Comparison of ENCODE assay signal across 10 mouse cellular contexts in the genomic region with DNA sequence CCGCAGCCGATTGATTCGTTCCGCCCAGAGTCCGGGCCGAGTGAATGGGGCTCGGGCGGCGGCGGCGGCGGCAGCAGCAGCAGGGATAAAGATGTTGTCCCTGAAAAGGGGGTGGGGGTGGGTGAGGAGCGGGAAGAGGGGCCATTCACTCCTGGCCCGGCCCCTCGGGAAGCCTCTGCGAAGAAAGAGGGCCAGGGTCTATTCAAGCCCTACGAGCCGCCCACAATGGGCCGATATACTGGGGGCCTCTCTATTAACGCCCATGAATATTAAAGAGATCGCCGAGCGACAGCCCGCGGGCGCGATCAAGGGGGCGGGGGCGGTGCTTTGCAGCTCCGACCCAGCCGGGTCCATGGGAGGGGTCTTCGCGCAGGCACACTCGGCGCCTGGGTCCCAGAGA. TPM values are rescaled to one million over a fixed set of nuclear protein-coding genes. Genes with fewer than 3 reads are reported as not detected.
DNase-seq lines count a peak whose midpoint lies in the region; ATAC-seq lines count a peak whose summit lies in the region.
"Had no signal": no experiment of that assay in that cellular context is flagged by ENCODE, and none has a peak within 500 bp of the region (broad histone marks: within the 10 kb centered on the region; RNA-seq: fewer than 3 reads in every experiment).

No protein-coding gene starts in this region.

- DNase-seq in neural tube, embryonic 11.5 days (ENCODE audit: low spot score), result peak; percentile 82
- no peak for DNase-seq in neural tube, embryonic 10.5 days (ENCODE audit: extremely low spot score, low spot score)
- peak; percentile 57 for DNase-seq in forebrain, embryonic 14.5 days (ENCODE audit: low spot score)
- no peak for DNase-seq in adrenal gland, postnatal 10 days
- DNase-seq in gastrocnemius, postnatal 25 days, result no peak
- DNase-seq in MN1 (ENCODE audit: low spot score), result no peak
- DNase-seq: right cerebral cortex, postnatal 25 days had no signal

- H3K27me3 ChIP-seq in neural tube, embryonic 11.5 days (ENCODE audit: control insufficient read depth, insufficient read depth, low read length), result peaks cover 96% of the 10 kb centered on the region
- H3K27me3 ChIP-seq in forebrain, embryonic 14.5 days (replicated peaks; ENCODE audit: control insufficient read depth, insufficient read depth, low read length), result peaks cover 90% of the 10 kb centered on the region
- H3K27me3 ChIP-seq in limb, embryonic 15.5 days, result peaks cover 99% of the 10 kb centered on the region

- WGBS in neural tube, embryonic 11.5 days, result 0% methylated on average over 32 of the region's 35 CpGs
- WGBS in forebrain, embryonic 14.5 days, result 1% methylated on average over 35 of the region's 35 CpGs
- WGBS in limb, embryonic 15.5 days, result under 1% methylated on average over 35 of the region's 35 CpGs

- no peaks in the 10 kb centered on the region for H3K36me3 ChIP-seq in neural tube, embryonic 11.5 days (ENCODE audit: control insufficient read depth, insufficient read depth, low read length)
- no peaks in the 10 kb centered on the region for H3K36me3 ChIP-seq in forebrain, embryonic 14.5 days (ENCODE audit: control insufficient read depth, insufficient read depth, low read length)
- H3K36me3 ChIP-seq in limb, embryonic 15.5 days, result no peaks in the 10 kb centered on the region

- H3K9ac ChIP-seq in neural tube, embryonic 11.5 days (ENCODE audit: low read length), result peak overlapping the region; percentile 41; the same call in 1 of the 2 replicates
- peak overlapping the region; percentile 50 for H3K9ac ChIP-seq in forebrain, embryonic 14.5 days (ENCODE audit: low read length)
- H3K9ac ChIP-seq in limb, embryonic 15.5 days, result no peak overlapping the region

- H3K4me3 ChIP-seq in neural tube, embryonic 11.5 days (ENCODE audit: low read depth, low read length), result peak overlapping the region; percentile 31
- peak overlapping the region; percentile 27 for H3K4me3 ChIP-seq in forebrain, embryonic 14.5 days (ENCODE audit: low read depth, low read length)
- peak overlapping the region; percentile 28 for H3K4me3 ChIP-seq in limb, embryonic 15.5 days

- peak; percentile 78 for ATAC-seq in neural tube, embryonic 11.5 days (ENCODE audit: insufficient read depth, low FRiP score, low TSS enrichment)
- peak; percentile 71 for ATAC-seq in forebrain, embryonic 14.5 days
- no peak for ATAC-seq in limb, embryonic 15.5 days (ENCODE audit: insufficient number of reproducible peaks, low FRiP score, low TSS enrichment, low read depth)

- peak overlapping the region; percentile 54; the same call in 1 of the 2 replicates for H3K27ac ChIP-seq in neural tube, embryonic 11.5 days (ENCODE audit: low read depth, low read length)
- H3K27ac ChIP-seq in forebrain, embryonic 14.5 days (ENCODE audit: low read depth, low read length), result peak overlapping the region; percentile 44; the same call in 1 of the 2 replicates
- no peak overlapping the region for H3K27ac ChIP-seq in limb, embryonic 15.5 days

- no peaks in the 10 kb centered on the region for H3K9me3 ChIP-seq in neural tube, embryonic 11.5 days (ENCODE audit: control insufficient read depth, low read length)
- no peaks in the 10 kb centered on the region for H3K9me3 ChIP-seq in forebrain, embryonic 14.5 days (replicated peaks; ENCODE audit: control insufficient read depth, low read length)
- no peaks in the 10 kb centered on the region for H3K9me3 ChIP-seq in limb, embryonic 15.5 days

- H3K4me1 ChIP-seq in neural tube, embryonic 11.5 days (ENCODE audit: control insufficient read depth, insufficient read depth, low read length), result peaks cover 35% of the 10 kb centered on the region
- H3K4me1 ChIP-seq in forebrain, embryonic 14.5 days (ENCODE audit: control insufficient read depth, insufficient read depth, low read length), result peaks cover 33% of the 10 kb centered on the region
- peaks cover 57% of the 10 kb centered on the region for H3K4me1 ChIP-seq in limb, embryonic 15.5 days

- H3K4me2 ChIP-seq in neural tube, embryonic 11.5 days (ENCODE audit: low read depth), result peak overlapping the region; percentile 53
- H3K4me2 ChIP-seq in forebrain, embryonic 14.5 days (ENCODE audit: low read length), result peak overlapping the region; percentile 56
- H3K4me2 ChIP-seq in limb, embryonic 15.5 days, result peak overlapping the region; percentile 46

RNA-seq across cellular contexts. Expression of gene Prdm12, which starts 3.1 kb away (rescaled TPM):
- 16.4 and 23.0 TPM in 2 replicates for polyA plus RNA-seq in neural tube, embryonic 11.5 days (2014; fragmentation: Nextera tagmentation; extraction: Ambion mirVana)
- 0.83 and 1.3 TPM in 2 replicates for polyA plus RNA-seq in forebrain, embryonic 14.5 days (2014; fragmentation: Nextera tagmentation; extraction: Ambion mirVana)
- not detected in 2 replicates for polyA plus RNA-seq in limb, embryonic 15.5 days (2015; fragmentation: Nextera tagmentation; extraction: Ambion mirVana)
- total RNA-seq in adrenal gland, postnatal 10 days (2021), result not detected
- not detected for total RNA-seq in gastrocnemius, postnatal 25 days (2021)
- total RNA-seq: common myeloid progenitor, adult 5-6 weeks had no signal
- polyA plus RNA-seq: liver, embryonic 16.5 days had no signal

RNA-seq across cellular contexts. Expression of gene Exosc2, which starts 33.8 kb away (rescaled TPM):
- 54.7 and 64.5 TPM in 2 replicates for polyA plus RNA-seq in neural tube, embryonic 11.5 days (2014; fragmentation: Nextera tagmentation; extraction: Ambion mirVana)
- polyA plus RNA-seq in forebrain, embryonic 14.5 days (2014; fragmentation: Nextera tagmentation; extraction: Ambion mirVana), result 32.0 and 33.4 TPM in 2 replicates
- 54.3 and 56.6 TPM in 2 replicates for polyA plus RNA-seq in limb, embryonic 15.5 days (2015; fragmentation: Nextera tagmentation; extraction: Ambion mirVana)
- 10 to 100 TPM; 20.9 to 23.0 TPM for total RNA-seq in adrenal gland, postnatal 10 days (2021)
- total RNA-seq in gastrocnemius, postnatal 25 days (2021), result 1 to 10 TPM; 6.3 to 7.2 TPM

RNA-seq across cellular contexts. Expression of gene Abl1, which starts 51.4 kb away (rescaled TPM):
- polyA plus RNA-seq in neural tube, embryonic 11.5 days (2014; fragmentation: Nextera tagmentation; extraction: Ambion mirVana), result 48.4 and 49.0 TPM in 2 replicates
- 19.6 and 22.9 TPM in 2 replicates for polyA plus RNA-seq in forebrain, embryonic 14.5 days (2014; fragmentation: Nextera tagmentation; extraction: Ambion mirVana)
- 37.7 and 40.1 TPM in 2 replicates for polyA plus RNA-seq in limb, embryonic 15.5 days (2015; fragmentation: Nextera tagmentation; extraction: Ambion mirVana)
- total RNA-seq in adrenal gland, postnatal 10 days (2021), result 10 to 100 TPM; 54.7 to 73.2 TPM
- 10 to 100 TPM; 21.9 to 25.2 TPM for total RNA-seq in gastrocnemius, postnatal 25 days (2021)

Comparison
In these comparisons a context has a peak if more than half of its experiments do, and no peak if none do; other contexts are left out.
1. DNase-seq: peak in neural tube, embryonic 11.5 days (single experiment) and forebrain, embryonic 14.5 days (single experiment); none in neural tube, embryonic 10.5 days (single experiment), adrenal gland, postnatal 10 days (single experiment), gastrocnemius, postnatal 25 days (single experiment) and MN1 (single experiment).
2. Peak in every context shown above with its lines, with median percentiles within 50 percentile points of each other: H3K4me2 ChIP-seq and H3K4me3 ChIP-seq.